Mouse (Mus musculus) forebrain, embryonic 14.5 days (tissue): Measurements from ENCODE around the gene Slc44a1. TPM values are rescaled to one million over a fixed set of nuclear protein-coding genes. Genes with fewer than 3 reads are reported as not detected.

Experiments used
- ATAC-seq: fragments of 200-750 bp; cut with Nextera tagmentation; 2 replicates; pipeline ENCODE4 v1.8.0; 2017; ENCODE audit warnings: mild to moderate bottlenecking, moderate library complexity
- DNase-seq: peaks from one replicate; pipeline ENCODE4 v3.0.0-alpha.2; 2015; ENCODE audit warnings: low spot score
- H3K27ac ChIP-seq: fragments of 300-500 bp; sonication (generic); 2 replicates; pipeline ENCODE4 v1.5.1; 2014; ENCODE audit warnings: low read depth, mild to moderate bottlenecking, control low read depth, low read length, moderate library complexity
- H3K27me3 ChIP-seq: fragments of 300-500 bp; sonication (generic); replicated peaks from 2 replicates; pipeline ENCODE4 v1.6.1; 2014; ENCODE audit warnings: low read length, control low read depth, mixed read lengths; ENCODE audit not compliant: control insufficient read depth, insufficient read depth
- H3K36me3 ChIP-seq: fragments of 300-500 bp; sonication (generic); 2 replicates; pipeline ENCODE4 v1.6.1; 2014; ENCODE audit warnings: low read length, control low read depth; ENCODE audit not compliant: control insufficient read depth, insufficient read depth
- H3K4me1 ChIP-seq: fragments of 300-500 bp; sonication (generic); 2 replicates; pipeline ENCODE4 v1.6.1; 2014; ENCODE audit warnings: antibody characterized with exemption, low read length, control low read depth; ENCODE audit not compliant: control insufficient read depth, insufficient read depth
- H3K4me2 ChIP-seq: fragments of 300-500 bp; sonication (generic); 2 replicates; pipeline ENCODE4 v1.6.1; 2014; ENCODE audit warnings: mild to moderate bottlenecking, control low read depth, low read length
- H3K4me3 ChIP-seq: fragments of 300-500 bp; sonication (generic); 2 replicates; pipeline ENCODE4 v1.5.1; 2014; ENCODE audit warnings: low read depth, low read length, control low read depth
- H3K9ac ChIP-seq: fragments of 300-500 bp; sonication (generic); 2 replicates; pipeline ENCODE4 v1.6.1; 2014; ENCODE audit warnings: mild to moderate bottlenecking, low read length, control low read depth, moderate library complexity
- H3K9me3 ChIP-seq: fragments of 300-500 bp; sonication (generic); replicated peaks from 2 replicates; pipeline ENCODE4 v1.6.1; 2016; ENCODE audit warnings: low read length, control low read depth, mixed read lengths; ENCODE audit not compliant: control insufficient read depth
- WGBS: fragments of 180-500 bp; shearing (Covaris S2); extraction: QIAGEN DNeasy Blood & Tissue Kit; methylation state at CpG from one replicate; pipeline ENCODE4 v1.1.7; 2014; 5-methylcytosine and 5-hydroxymethylcytosine counted together
- polyA plus RNA-seq: library from polyadenylated mRNA; unstranded; fragments of >200 nt; fragmentation: Nextera tagmentation; extraction: Ambion mirVana; gene quantifications from 2 replicates; pipeline ENCODE4 v1.2.1, GENCODE M21; 2014

Gene Slc44a1
- polyA plus RNA-seq, 1 experiment from 2014 or later, result 12.1 TPM

DNA sequence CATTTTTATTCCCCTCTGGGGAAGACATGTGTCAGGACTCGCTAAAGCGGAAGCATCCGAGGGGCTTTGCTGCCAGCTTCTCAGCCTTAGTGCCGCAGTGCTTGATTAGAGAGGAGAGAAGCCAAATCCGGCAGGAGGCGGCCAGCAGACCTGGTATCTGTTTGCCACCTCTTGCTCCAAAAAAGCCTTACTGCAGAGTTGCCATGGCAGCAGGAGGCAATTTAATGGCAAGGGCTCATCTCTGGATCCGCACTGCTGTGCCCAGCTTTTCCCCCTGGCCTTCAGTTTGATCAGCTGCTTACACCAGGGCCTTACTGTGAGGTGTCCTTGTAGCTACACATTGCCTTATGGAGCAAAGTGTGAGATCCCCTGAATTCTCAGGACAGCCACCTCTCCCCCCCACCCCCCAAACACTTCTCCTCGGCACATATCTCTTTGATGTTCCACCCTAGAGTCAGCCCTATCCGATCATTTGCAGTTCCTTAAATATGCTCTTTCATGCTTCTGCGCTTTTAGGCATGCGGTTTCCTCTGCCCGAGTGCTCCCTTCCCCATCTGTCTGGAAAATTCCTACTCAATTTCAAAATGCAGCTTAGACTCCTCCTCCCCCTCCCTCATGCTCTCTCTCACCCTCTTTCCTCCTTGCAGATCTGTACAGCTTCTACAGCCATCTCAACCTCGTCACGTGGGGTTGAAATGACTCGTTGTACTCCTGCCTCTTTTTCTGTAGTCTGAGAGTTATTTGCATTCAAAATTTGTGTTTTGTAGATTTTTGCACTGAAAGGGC is 72.1 kb downstream of the Slc44a1 start:
- Histone ChIP-seq H3K4me2 (no peak overlapping the region), H3K9ac (peak overlapping the region; percentile 25; the same call in 1 of the 2 replicates), H3K4me3 (no peak overlapping the region), H3K27ac (peak overlapping the region; percentile 92), H3K27me3 (no peaks in the 10 kb centered on the region), H3K36me3 (no peaks in the 10 kb centered on the region), H3K4me1 (peaks cover 34% of the 10 kb centered on the region), H3K9me3 (no peaks in the 10 kb centered on the region)
- ATAC-seq (peak; percentile 81), DNase-seq (peak; percentile 81)
- 45% methylated on average over 15 of the region's 15 CpGs for WGBS

DNA sequence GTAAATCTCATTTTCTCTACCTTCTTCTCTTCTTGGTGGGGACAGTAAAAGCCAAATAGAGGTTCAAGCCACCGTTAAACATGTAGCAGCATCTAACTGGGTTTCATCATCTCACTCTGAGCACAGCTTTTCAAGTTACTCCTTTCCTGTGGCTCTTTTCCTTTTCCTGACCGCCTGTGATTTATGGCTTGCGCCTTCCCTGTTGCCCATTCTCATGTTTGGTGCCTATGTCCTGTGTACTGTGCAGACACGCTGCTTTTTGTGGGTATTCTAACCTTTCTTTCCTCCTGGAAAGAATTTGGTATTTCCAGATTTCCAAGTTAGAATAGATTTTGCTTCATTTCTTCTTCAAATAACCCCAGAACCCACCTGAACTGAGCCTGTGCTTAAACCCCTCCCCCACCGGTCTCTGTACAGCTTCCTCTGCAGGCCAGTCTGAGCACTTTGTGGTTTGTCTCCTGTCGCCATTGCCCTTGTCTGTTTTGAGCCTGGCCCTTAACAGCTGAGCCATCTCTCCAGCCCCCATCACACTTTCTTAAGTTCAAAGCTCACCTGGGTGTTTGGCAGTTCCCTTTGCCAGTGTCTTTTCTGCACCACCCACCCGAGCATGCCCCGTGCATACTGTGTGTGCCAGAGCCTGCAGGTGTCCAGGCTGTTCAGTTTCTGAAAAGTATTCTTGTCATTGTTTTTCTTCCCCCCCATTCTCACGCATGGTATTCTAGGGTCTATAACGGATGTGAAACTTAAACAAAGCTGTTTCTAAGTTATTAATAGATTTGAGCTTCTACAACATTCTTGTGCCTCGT is 73.3 kb downstream of the Slc44a1 start:
- no peaks in the 10 kb centered on the region for H3K9me3 ChIP-seq
- no peak overlapping the region for H3K9ac ChIP-seq
- H3K4me3 ChIP-seq, result no peak overlapping the region
- no peaks in the 10 kb centered on the region for H3K27me3 ChIP-seq
- no peaks in the 10 kb centered on the region for H3K36me3 ChIP-seq
- H3K4me1 ChIP-seq, result peaks cover 34% of the 10 kb centered on the region
- H3K27ac ChIP-seq, result peak overlapping the region; percentile 92
- 79% methylated on average over 11 of the region's 11 CpGs for WGBS
- ATAC-seq (no peak), DNase-seq (no peak)
- H3K4me2 ChIP-seq, result no peak overlapping the region

DNA sequence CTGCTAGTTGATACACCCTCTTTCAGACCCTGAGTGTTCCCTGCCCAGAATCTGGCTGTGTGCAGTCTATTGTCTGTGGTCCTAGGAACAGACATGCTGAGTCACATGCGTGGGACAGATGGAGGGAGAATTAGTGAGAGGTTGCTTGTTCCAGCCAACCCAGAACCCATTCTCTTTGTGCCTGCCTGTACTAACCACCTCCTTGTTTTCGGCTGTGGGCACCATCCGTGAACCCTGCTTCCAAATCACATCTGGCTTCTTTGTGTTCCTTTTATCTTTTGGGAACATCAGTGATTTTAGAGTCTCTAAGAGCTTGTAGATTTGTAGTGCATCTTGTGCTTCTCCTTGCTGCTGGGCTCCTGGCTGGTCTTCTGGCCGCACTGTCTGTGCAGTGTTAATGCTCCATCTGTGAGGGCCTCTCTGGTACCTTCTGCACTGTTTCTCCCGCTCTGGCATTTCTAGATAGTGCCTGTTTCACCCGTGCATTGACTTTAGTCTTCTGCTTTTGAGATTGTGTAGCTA is 75.9 kb downstream of the Slc44a1 start:
- H3K27me3 ChIP-seq, result no peaks in the 10 kb centered on the region
- WGBS, result 70% methylated on average over 6 of the region's 6 CpGs

DNA sequence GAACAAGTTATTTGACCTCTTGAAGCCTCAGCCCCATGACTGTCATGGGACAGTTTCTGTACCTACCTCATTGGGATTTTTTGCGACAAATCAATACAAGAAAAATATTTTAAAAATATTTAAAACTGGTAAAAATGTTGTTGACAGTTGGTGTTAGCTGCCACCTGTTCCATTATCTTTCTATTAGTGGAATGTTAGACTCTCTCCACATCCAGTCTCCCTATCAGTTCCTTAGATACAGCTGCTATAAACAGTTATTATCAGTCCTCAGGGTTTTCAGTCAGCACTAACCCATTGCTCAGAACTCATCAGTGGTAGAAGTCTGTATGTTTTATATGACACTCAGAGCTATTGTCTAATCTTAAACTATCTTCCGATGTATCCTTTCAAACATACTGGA is 79.2 kb downstream of the Slc44a1 start:
- H3K4me3 ChIP-seq, result no peak overlapping the region
- DNase-seq, result no peak
- H3K4me1 ChIP-seq, result peaks cover 9% of the 10 kb centered on the region
- 98% methylated on average over 2 of the region's 2 CpGs for WGBS
- no peak overlapping the region for H3K27ac ChIP-seq
- no peaks in the 10 kb centered on the region for H3K27me3 ChIP-seq
- no peaks in the 10 kb centered on the region for H3K9me3 ChIP-seq
- no peak for ATAC-seq
- no peak overlapping the region for H3K9ac ChIP-seq
- H3K36me3 ChIP-seq, result no peaks in the 10 kb centered on the region
- H3K4me2 ChIP-seq, result no peak overlapping the region

More for the DNA sequence above, 75.9 kb downstream of the Slc44a1 start:
- H3K9ac ChIP-seq, result no peak overlapping the region
- peaks cover 34% of the 10 kb centered on the region for H3K4me1 ChIP-seq
- no peaks in the 10 kb centered on the region for H3K9me3 ChIP-seq
- H3K4me2 ChIP-seq, result no peak overlapping the region
- H3K4me3 ChIP-seq, result no peak overlapping the region
- DNase-seq (peak; percentile 43), ATAC-seq (peak; percentile 35; the same call in 1 of the 2 replicates)
- H3K36me3 ChIP-seq, result no peaks in the 10 kb centered on the region
- H3K27ac ChIP-seq, result 0 out of 2 replicates have a peak overlapping the region, but pooled peaks have one; percentile 27

DNA sequence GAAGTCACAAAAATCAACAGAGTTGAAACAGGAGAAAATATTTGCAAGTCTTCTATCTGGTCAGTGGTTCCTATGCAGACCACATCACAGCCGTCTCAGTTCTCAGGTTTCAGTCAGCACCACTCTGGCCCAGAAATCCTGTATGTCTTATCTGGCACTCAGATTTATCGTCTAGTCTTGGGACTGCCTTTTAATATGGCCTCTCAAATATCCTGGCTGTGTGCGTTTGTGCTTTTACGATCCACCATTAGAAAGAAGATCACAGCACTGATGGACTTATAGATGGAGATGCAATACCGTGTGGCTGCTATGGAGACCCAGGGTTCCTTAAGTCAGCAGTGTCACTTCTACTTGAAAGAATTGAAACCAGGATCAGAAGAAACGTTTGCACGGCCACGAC is 80.8 kb downstream of the Slc44a1 start:
- Histone ChIP-seq H3K27ac (no peak overlapping the region), H3K4me2 (no peak overlapping the region), H3K9me3 (no peaks in the 10 kb centered on the region), H3K36me3 (no peaks in the 10 kb centered on the region), H3K27me3 (no peaks in the 10 kb centered on the region), H3K9ac (no peak overlapping the region), H3K4me3 (no peak overlapping the region), H3K4me1 (peaks cover 2% of the 10 kb centered on the region)
- DNase-seq, result no peak
- no peak for ATAC-seq
- 94% methylated on average over 8 of the region's 8 CpGs for WGBS

DNA sequence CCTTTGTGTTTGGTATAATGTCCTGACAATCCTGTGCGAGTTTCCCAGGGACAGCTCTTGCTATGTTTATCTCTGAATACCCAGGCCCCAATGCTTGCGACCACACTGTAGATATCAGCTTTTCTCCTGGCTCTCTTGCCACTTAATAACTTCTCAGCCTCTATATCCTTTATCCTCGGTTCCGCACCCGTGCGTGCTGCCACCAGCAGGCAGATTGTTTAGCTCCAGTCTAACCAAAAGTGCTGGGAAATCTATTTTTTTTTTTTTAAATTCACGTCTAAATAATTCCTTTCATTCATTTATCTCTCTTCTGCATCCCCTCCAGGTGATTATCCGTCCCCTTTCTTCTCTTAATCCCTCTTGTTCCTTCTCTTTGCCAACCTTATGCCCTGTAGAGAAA is 82.4 kb downstream of the Slc44a1 start:
- no peak overlapping the region for H3K4me3 ChIP-seq
- H3K4me2 ChIP-seq, result no peak overlapping the region
- DNase-seq (no peak), ATAC-seq (no peak)
- 23% methylated on average over 8 of the region's 8 CpGs for WGBS
- no peak overlapping the region for H3K9ac ChIP-seq
- H3K27ac ChIP-seq, result no peak overlapping the region
- H3K36me3 ChIP-seq, result no peaks in the 10 kb centered on the region
- H3K27me3 ChIP-seq, result no peaks in the 10 kb centered on the region
- peaks cover 6% of the 10 kb centered on the region for H3K4me1 ChIP-seq
- no peaks in the 10 kb centered on the region for H3K9me3 ChIP-seq

DNA sequence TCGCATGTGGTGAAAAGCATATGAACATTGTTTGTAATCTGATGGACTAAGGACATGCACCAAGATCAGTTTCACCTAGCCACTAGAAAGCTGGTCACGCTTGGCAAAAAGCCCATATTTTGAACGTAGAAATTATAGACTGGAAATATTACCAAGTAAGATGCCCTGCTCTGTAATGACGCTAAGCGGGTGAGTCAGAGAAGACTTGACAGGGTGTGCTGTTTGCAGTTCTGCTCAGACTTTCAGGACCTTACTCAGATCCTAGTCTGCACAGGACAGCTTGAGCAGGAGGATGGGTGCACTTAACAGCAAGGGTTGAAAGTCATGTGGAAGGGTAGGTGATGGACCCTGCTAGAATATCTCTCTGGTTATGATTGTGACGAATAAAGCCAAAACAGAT is 85.3 kb downstream of the Slc44a1 start:
- WGBS, result 94% methylated on average over 6 of the region's 6 CpGs
- Histone ChIP-seq H3K9me3 (no peaks in the 10 kb centered on the region), H3K4me3 (no peak overlapping the region), H3K4me1 (peaks cover 6% of the 10 kb centered on the region), H3K9ac (no peak overlapping the region), H3K4me2 (no peak overlapping the region), H3K27me3 (no peaks in the 10 kb centered on the region), H3K27ac (no peak overlapping the region), H3K36me3 (no peaks in the 10 kb centered on the region)
- DNase-seq, result no peak
- ATAC-seq, result no peak

DNA sequence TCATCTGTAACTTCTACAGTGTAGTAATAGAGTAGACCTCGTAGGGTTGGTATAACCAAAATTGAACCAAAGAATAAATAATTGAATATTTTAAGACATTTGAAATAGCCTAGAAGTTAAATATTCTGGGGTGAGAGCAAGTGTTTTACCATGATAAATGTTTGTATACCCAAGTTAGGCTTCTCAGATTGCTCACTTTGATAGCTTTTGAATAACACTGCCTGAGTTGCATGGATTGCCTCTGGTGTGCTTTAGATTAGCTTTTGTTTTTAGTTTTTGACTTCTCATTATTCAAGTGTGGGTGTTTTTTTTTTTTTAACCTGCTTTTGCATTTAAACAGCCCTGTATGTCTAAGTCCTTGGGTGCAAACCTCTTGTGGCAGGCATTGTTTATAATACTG is 85.8 kb downstream of the Slc44a1 start:
- ATAC-seq, result no peak
- no peak overlapping the region for H3K27ac ChIP-seq
- no peak overlapping the region for H3K4me3 ChIP-seq
- H3K4me1 ChIP-seq, result peaks cover 6% of the 10 kb centered on the region
- no peaks in the 10 kb centered on the region for H3K27me3 ChIP-seq
- 75% methylated on average over 1 of the region's 1 CpGs for WGBS
- no peak for DNase-seq
- no peak overlapping the region for H3K4me2 ChIP-seq
- H3K9ac ChIP-seq, result no peak overlapping the region
- no peaks in the 10 kb centered on the region for H3K36me3 ChIP-seq
- H3K9me3 ChIP-seq, result no peaks in the 10 kb centered on the region
